Mouse (Mus musculus): ENCODE data around the gene Tmod4. TPM values are rescaled to one million over a fixed set of nuclear protein-coding genes. Genes with fewer than 3 reads are reported as not detected.

The Tmod4 gene
- polyA plus RNA-seq, 1 experiment from 2014 or later, result 0.19 TPM

- H3K27me3 ChIP-seq (ENCODE audit: insufficient read depth, low read length), result peaks cover 46% of the 10 kb centered on the region
- DNase-seq (peak; percentile 89), ATAC-seq (peak; percentile 65)
- no peak overlapping the region for H3K27ac ChIP-seq (ENCODE audit: low read depth)
- peak overlapping the region; percentile 15; the same call in 1 of the 2 replicates for H3K4me3 ChIP-seq (ENCODE audit: low read depth, low read length)
- H3K9ac ChIP-seq (replicated peaks), result peak overlapping the region; percentile 31; the same call in 1 of the 2 replicates
- 3% methylated on average over 16 of the region's 16 CpGs for WGBS (ENCODE audit: insufficient replicate concordance)
- H3K4me2 ChIP-seq (ENCODE audit: low read depth, low read length), result peak overlapping the region; percentile 68
- H3K36me3 ChIP-seq (replicated peaks; ENCODE audit: insufficient read depth, low read length), result no peaks in the 10 kb centered on the region
- H3K9me3 ChIP-seq (ENCODE audit: low read length), result no peaks in the 10 kb centered on the region
- H3K4me1 ChIP-seq (ENCODE audit: insufficient read depth), result peaks cover 12% of the 10 kb centered on the region
- TF ChIP-seq EP300 (IDR thresholded peaks at IDR 0.05; ENCODE audit: low read depth) (no peak), CTCF (IDR thresholded peaks at IDR 0.05; ENCODE audit: low read depth) (peak; percentile 92)
Measured at GRCm38 (mm10) chr3:95174011-95174592, 49.8 kb downstream of the Tmod4 start.

- H3K9me3 ChIP-seq (ENCODE audit: low read length), result no peaks in the 10 kb centered on the region
- no peak for DNase-seq
- no peak overlapping the region for H3K4me3 ChIP-seq (ENCODE audit: low read depth, low read length)
- H3K27me3 ChIP-seq (ENCODE audit: insufficient read depth, low read length), result peaks cover 27% of the 10 kb centered on the region
- no peak overlapping the region for H3K9ac ChIP-seq (replicated peaks)
- TF ChIP-seq EP300 (IDR thresholded peaks at IDR 0.05; ENCODE audit: low read depth) (no peak), CTCF (IDR thresholded peaks at IDR 0.05; ENCODE audit: low read depth) (no peak)
- 69% methylated on average over 3 of the region's 3 CpGs for WGBS (ENCODE audit: insufficient replicate concordance)
- H3K4me1 ChIP-seq (ENCODE audit: insufficient read depth), result peaks cover 12% of the 10 kb centered on the region
- no peak overlapping the region for H3K4me2 ChIP-seq (ENCODE audit: low read depth, low read length)
- ATAC-seq, result no peak
- H3K27ac ChIP-seq (ENCODE audit: low read depth), result no peak overlapping the region
- no peaks in the 10 kb centered on the region for H3K36me3 ChIP-seq (replicated peaks; ENCODE audit: insufficient read depth, low read length)
Measured at GRCm38 (mm10) chr3:95176500-95176899, 52.2 kb downstream of the Tmod4 start.

- TF ChIP-seq EP300 (IDR thresholded peaks at IDR 0.05; ENCODE audit: low read depth), result no peak
- TF ChIP-seq CTCF (IDR thresholded peaks at IDR 0.05; ENCODE audit: low read depth), result no peak
- ATAC-seq (no peak), DNase-seq (no peak)
- Histone ChIP-seq H3K36me3 (replicated peaks; ENCODE audit: insufficient read depth, low read length) (peaks cover 6% of the 10 kb centered on the region; the same call in 1 of the 2 replicates), H3K9ac (replicated peaks) (no peak overlapping the region), H3K4me3 (ENCODE audit: low read depth, low read length) (no peak overlapping the region), H3K27me3 (ENCODE audit: insufficient read depth, low read length) (peaks cover 16% of the 10 kb centered on the region), H3K27ac (ENCODE audit: low read depth) (no peak overlapping the region), H3K4me2 (ENCODE audit: low read depth, low read length) (no peak overlapping the region), H3K4me1 (ENCODE audit: insufficient read depth) (peaks cover 12% of the 10 kb centered on the region), H3K9me3 (ENCODE audit: low read length) (no peaks in the 10 kb centered on the region)
- 70% methylated on average over 6 of the region's 6 CpGs for WGBS (ENCODE audit: insufficient replicate concordance)
Measured at GRCm38 (mm10) chr3:95177583-95177982, 53.3 kb downstream of the Tmod4 start.

Small RNA genes within 50 kb of the gene (microRNA-seq; reads per million reads assigned to microRNA genes)
- gene Mir8099-1, result not detected

Other genes with a start within 250 kb of the Tmod4 start
- gene Psmb4, start 237.5 kb upstream of the Tmod4 start, polyA plus RNA-seq (2015; fragmentation: Nextera tagmentation; extraction: Ambion mirVana), result 172 and 174 TPM in 2 replicates
- 129 and 135 TPM in 2 replicates for gene Selenbp1, start 191.4 kb upstream of the Tmod4 start, polyA plus RNA-seq (2015; fragmentation: Nextera tagmentation; extraction: Ambion mirVana)
- gene Rfx5, start 170.4 kb upstream of the Tmod4 start, polyA plus RNA-seq (2015; fragmentation: Nextera tagmentation; extraction: Ambion mirVana), result 1.1 and 1.2 TPM in 2 replicates
- 5.4 and 6.5 TPM in 2 replicates for gene Pi4kb, start 149.7 kb upstream of the Tmod4 start, polyA plus RNA-seq (2015; fragmentation: Nextera tagmentation; extraction: Ambion mirVana)
- gene Zfp687, start 109.0 kb upstream of the Tmod4 start, polyA plus RNA-seq (2015; fragmentation: Nextera tagmentation; extraction: Ambion mirVana), result 3.7 and 5.3 TPM in 2 replicates
- gene Psmd4, start 81.9 kb upstream of the Tmod4 start, polyA plus RNA-seq (2015; fragmentation: Nextera tagmentation; extraction: Ambion mirVana), result 142 and 143 TPM in 2 replicates
- gene Pip5k1a, start 17.5 kb upstream of the Tmod4 start, polyA plus RNA-seq (2015; fragmentation: Nextera tagmentation; extraction: Ambion mirVana), result 6.4 and 7.1 TPM in 2 replicates
- 27.4 and 27.9 TPM in 2 replicates for gene Vps72, start 13.5 kb upstream of the Tmod4 start, polyA plus RNA-seq (2015; fragmentation: Nextera tagmentation; extraction: Ambion mirVana)
- 19.3 and 23.7 TPM in 2 replicates for gene Scnm1, start 9.5 kb downstream of the Tmod4 start, polyA plus RNA-seq (2015; fragmentation: Nextera tagmentation; extraction: Ambion mirVana)
- gene Lysmd1, start 9.6 kb downstream of the Tmod4 start, polyA plus RNA-seq (2015; fragmentation: Nextera tagmentation; extraction: Ambion mirVana), result 6.7 and 7.0 TPM in 2 replicates
- gene Tnfaip8l2, start 17.9 kb downstream of the Tmod4 start, polyA plus RNA-seq (2015; fragmentation: Nextera tagmentation; extraction: Ambion mirVana), result 13.0 and 13.1 TPM in 2 replicates
- 0.28 and 0.71 TPM in 2 replicates for gene Sema6c, start 36.0 kb downstream of the Tmod4 start, polyA plus RNA-seq (2015; fragmentation: Nextera tagmentation; extraction: Ambion mirVana)
- 2.5 and 3.9 TPM in 2 replicates for gene Gabpb2, start 93.4 kb downstream of the Tmod4 start, polyA plus RNA-seq (2015; fragmentation: Nextera tagmentation; extraction: Ambion mirVana)
- gene Cdc42se1, start 104.3 kb downstream of the Tmod4 start, polyA plus RNA-seq (2015; fragmentation: Nextera tagmentation; extraction: Ambion mirVana), result 31.7 and 32.3 TPM in 2 replicates
- gene Mllt11, start 107.7 kb downstream of the Tmod4 start, polyA plus RNA-seq (2015; fragmentation: Nextera tagmentation; extraction: Ambion mirVana), result 2.0 and 2.3 TPM in 2 replicates
- gene Gm128, start 117.1 kb downstream of the Tmod4 start, polyA plus RNA-seq (2015; fragmentation: Nextera tagmentation; extraction: Ambion mirVana), result 0.08 TPM in 1 of 2 replicates, not detected in the other
- not detected in 2 replicates for gene Bnipl, start 126.7 kb downstream of the Tmod4 start, polyA plus RNA-seq (2015; fragmentation: Nextera tagmentation; extraction: Ambion mirVana)
- gene Mindy1, start 156.9 kb downstream of the Tmod4 start, polyA plus RNA-seq (2015; fragmentation: Nextera tagmentation; extraction: Ambion mirVana), result 41.4 and 42.8 TPM in 2 replicates
- gene Prune1, start 157.6 kb downstream of the Tmod4 start, polyA plus RNA-seq (2015; fragmentation: Nextera tagmentation; extraction: Ambion mirVana), result 10.6 and 10.7 TPM in 2 replicates
- gene Anxa9, start 182.7 kb downstream of the Tmod4 start, polyA plus RNA-seq (2015; fragmentation: Nextera tagmentation; extraction: Ambion mirVana), result 1.2 TPM in 2 replicates
- 124 and 125 TPM in 2 replicates for gene Cers2, start 190.3 kb downstream of the Tmod4 start, polyA plus RNA-seq (2015; fragmentation: Nextera tagmentation; extraction: Ambion mirVana)
- gene Setdb1, start 232.7 kb downstream of the Tmod4 start, polyA plus RNA-seq (2015; fragmentation: Nextera tagmentation; extraction: Ambion mirVana), result 6.3 and 6.6 TPM in 2 replicates